Mouse (Mus musculus) hindbrain, embryonic 16.5 days (tissue): ENCODE measurements around the gene Rgs9. TPM values are rescaled to one million over a fixed set of nuclear protein-coding genes. Genes with fewer than 3 reads are reported as not detected.
"Not testable (repeated sequence)": the region's sequence is repeated elsewhere in the genome, so short reads cannot be mapped to it uniquely, and the experiment has no call there.

Experiments
- ATAC-seq: fragments of 200-750 bp; cut with Nextera tagmentation; 2 replicates; pipeline ENCODE4 v1.8.0; 2017; ENCODE audit warnings: moderate TSS enrichment, moderate library complexity
- H3K27ac ChIP-seq: fragments of 300-500 bp; sonication (generic); 2 replicates; pipeline ENCODE4 v1.5.1; 2014; ENCODE audit warnings: low read depth, mild to moderate bottlenecking, control low read depth, low read length, moderate library complexity
- H3K27me3 ChIP-seq: fragments of 300-500 bp; sonication (generic); replicated peaks from 2 replicates; pipeline ENCODE4 v1.6.1; 2014; ENCODE audit warnings: low read length; ENCODE audit not compliant: control insufficient read depth, insufficient read depth
- H3K36me3 ChIP-seq: fragments of 300-500 bp; sonication (generic); 2 replicates; pipeline ENCODE4 v1.6.1; 2014; ENCODE audit warnings: mild to moderate bottlenecking, low read length, moderate library complexity, mixed read lengths; ENCODE audit not compliant: control insufficient read depth, insufficient read depth
- H3K4me1 ChIP-seq: fragments of 300-500 bp; sonication (generic); 2 replicates; pipeline ENCODE4 v1.6.1; 2014; ENCODE audit warnings: low read depth, low read length; ENCODE audit not compliant: control insufficient read depth, insufficient read depth
- H3K4me2 ChIP-seq: fragments of 300-500 bp; sonication (generic); 2 replicates; pipeline ENCODE4 v1.6.1; 2014; ENCODE audit warnings: mild to moderate bottlenecking, low read length, control low read depth, moderate library complexity
- H3K4me3 ChIP-seq: fragments of 300-500 bp; sonication (generic); 2 replicates; pipeline ENCODE4 v1.5.1; 2014; ENCODE audit warnings: mild to moderate bottlenecking, low read length, control low read depth, moderate library complexity
- H3K9ac ChIP-seq: fragments of 300-500 bp; sonication (generic); 2 replicates; pipeline ENCODE4 v1.6.1; 2014; ENCODE audit warnings: low read depth, mild to moderate bottlenecking, control low read depth, low read length, moderate library complexity
- H3K9me3 ChIP-seq: fragments of 300-500 bp; sonication (generic); 2 replicates; pipeline ENCODE4 v1.6.1; 2014; ENCODE audit warnings: mild to moderate bottlenecking, low read length, moderate library complexity; ENCODE audit not compliant: control insufficient read depth
- WGBS: fragments of 180-500 bp; shearing (Covaris S2); extraction: QIAGEN DNeasy Blood & Tissue Kit; methylation state at CpG from one replicate; pipeline ENCODE4 v1.1.7; 2014; 5-methylcytosine and 5-hydroxymethylcytosine counted together
- polyA plus RNA-seq: library from polyadenylated mRNA; unstranded; fragments of >200 nt; fragmentation: Nextera tagmentation; extraction: Ambion mirVana; gene quantifications from 2 replicates; pipeline ENCODE4 v1.2.1, GENCODE M21; 2015

Gene Rgs9
- polyA plus RNA-seq, 1 experiment from 2014 or later, result 15.6 TPM

DNA sequence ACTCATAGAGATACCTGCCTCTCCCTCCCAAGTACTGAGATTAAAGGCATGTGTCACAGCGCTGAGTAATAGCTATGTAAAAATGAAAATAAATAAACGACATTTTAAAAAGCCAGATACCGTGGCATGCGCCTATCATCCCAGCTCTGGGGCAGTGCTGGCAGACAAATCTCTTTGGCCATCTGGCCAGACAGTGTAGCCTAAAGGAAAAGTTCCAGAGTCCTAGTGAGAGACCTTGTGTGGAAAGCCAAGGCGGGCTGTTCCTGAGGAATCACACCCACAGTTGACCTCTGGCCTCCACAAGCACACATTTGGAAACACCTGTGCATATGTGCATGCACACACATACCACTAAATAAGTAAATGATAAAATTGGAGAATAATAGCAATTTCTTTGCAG is 22.0 kb upstream of the Rgs9 start:
- no peak overlapping the region for H3K9ac ChIP-seq
- 72% methylated on average over 5 of the region's 5 CpGs for WGBS
- H3K4me3 ChIP-seq, result no peak overlapping the region
- no peaks in the 10 kb centered on the region for H3K9me3 ChIP-seq
- H3K36me3 ChIP-seq, result no peaks in the 10 kb centered on the region
- H3K4me2 ChIP-seq, result no peak overlapping the region
- H3K4me1 ChIP-seq, result peaks cover 10% of the 10 kb centered on the region
- ATAC-seq, result peak; percentile 67
- peak overlapping the region; percentile 77 for H3K27ac ChIP-seq
- H3K27me3 ChIP-seq, result no peaks in the 10 kb centered on the region

- Histone ChIP-seq H3K36me3 (no peaks in the 10 kb centered on the region), H3K9me3 (no peaks in the 10 kb centered on the region), H3K4me3 (no peak overlapping the region), H3K4me2 (no peak overlapping the region), H3K4me1 (peaks cover 10% of the 10 kb centered on the region), H3K27me3 (no peaks in the 10 kb centered on the region), H3K27ac (peak overlapping the region; percentile 77; the same call in 1 of the 2 replicates), H3K9ac (no peak overlapping the region)
- WGBS, result 88% methylated on average over 4 of the region's 4 CpGs
- no peak for ATAC-seq
Observed at GRCm38 (mm10) chr11:109319471-109319870, 21.5 kb upstream of the Rgs9 start.

- peaks cover 13% of the 10 kb centered on the region for H3K4me1 ChIP-seq
- no peak overlapping the region for H3K9ac ChIP-seq
- H3K36me3 ChIP-seq, result no peaks in the 10 kb centered on the region
- H3K4me2 ChIP-seq, result no peak overlapping the region
- no peak for ATAC-seq
- no peaks in the 10 kb centered on the region for H3K9me3 ChIP-seq
- no peak overlapping the region for H3K27ac ChIP-seq
- no peak overlapping the region for H3K4me3 ChIP-seq
- H3K27me3 ChIP-seq, result no peaks in the 10 kb centered on the region; the same call in 1 of the 2 replicates
- WGBS, result 42% methylated on average over 4 of the region's 4 CpGs
Observed at GRCm38 (mm10) chr11:109316921-109317320, 19.0 kb upstream of the Rgs9 start.

DNA sequence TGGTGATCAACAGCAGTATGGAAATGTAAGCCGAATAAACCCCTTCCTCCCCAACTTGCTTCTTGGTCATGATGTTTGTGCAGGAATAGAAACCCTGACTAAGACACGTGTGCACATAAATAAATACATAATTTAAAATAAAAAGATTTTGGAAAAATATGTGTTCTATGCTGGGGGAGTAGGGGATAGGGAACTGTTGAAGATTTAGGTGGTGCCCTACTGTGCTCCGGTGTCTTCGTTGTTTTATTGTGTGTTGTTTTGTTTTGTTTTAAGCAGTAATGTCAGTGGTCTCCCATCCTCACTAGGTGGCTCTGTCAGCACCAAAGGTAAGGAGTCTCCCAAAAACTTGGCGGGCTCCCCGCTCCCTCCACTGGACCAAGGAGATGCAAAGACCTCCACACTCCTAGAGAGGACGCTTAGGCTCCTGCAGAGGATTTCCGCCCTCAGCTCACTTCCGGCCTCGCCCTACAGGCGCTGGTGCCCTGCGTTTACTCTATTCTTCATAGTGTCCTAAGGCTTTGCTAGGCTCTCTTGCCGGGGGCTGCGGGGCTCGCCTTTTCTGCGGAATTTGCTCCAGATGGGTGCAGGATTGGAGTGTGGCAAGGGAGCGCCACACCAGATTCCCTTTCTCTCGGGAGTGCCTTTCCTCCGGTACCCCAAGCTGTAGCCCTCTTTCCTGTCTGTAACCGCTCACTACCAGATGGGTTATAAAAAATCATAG is 14.1 kb upstream of the Rgs9 start:
- 13% methylated on average over 20 of the region's 20 CpGs for WGBS
- Histone ChIP-seq H3K9me3 (no peaks in the 10 kb centered on the region), H3K27me3 (no peaks in the 10 kb centered on the region; the same call in 1 of the 2 replicates), H3K27ac (peak overlapping the region; percentile 81), H3K9ac (peak overlapping the region; percentile 94), H3K4me2 (peak overlapping the region; percentile 77), H3K4me1 (peaks cover 3% of the 10 kb centered on the region; the same call in 1 of the 2 replicates), H3K36me3 (no peaks in the 10 kb centered on the region), H3K4me3 (peak overlapping the region; percentile 69)
- ATAC-seq, result peak; percentile 98

- no peaks in the 10 kb centered on the region for H3K36me3 ChIP-seq
- H3K27me3 ChIP-seq, result no peaks in the 10 kb centered on the region
- no peak for ATAC-seq
- H3K4me1 ChIP-seq, result no peaks in the 10 kb centered on the region
- H3K27ac ChIP-seq, result no peak overlapping the region
- no peaks in the 10 kb centered on the region for H3K9me3 ChIP-seq
- WGBS, result 66% methylated on average over 5 of the region's 5 CpGs
- no peak overlapping the region for H3K9ac ChIP-seq
- no peak overlapping the region for H3K4me3 ChIP-seq
- no peak overlapping the region for H3K4me2 ChIP-seq
Observed at GRCm38 (mm10) chr11:109305680-109306079, 7.8 kb upstream of the Rgs9 start.

DNA sequence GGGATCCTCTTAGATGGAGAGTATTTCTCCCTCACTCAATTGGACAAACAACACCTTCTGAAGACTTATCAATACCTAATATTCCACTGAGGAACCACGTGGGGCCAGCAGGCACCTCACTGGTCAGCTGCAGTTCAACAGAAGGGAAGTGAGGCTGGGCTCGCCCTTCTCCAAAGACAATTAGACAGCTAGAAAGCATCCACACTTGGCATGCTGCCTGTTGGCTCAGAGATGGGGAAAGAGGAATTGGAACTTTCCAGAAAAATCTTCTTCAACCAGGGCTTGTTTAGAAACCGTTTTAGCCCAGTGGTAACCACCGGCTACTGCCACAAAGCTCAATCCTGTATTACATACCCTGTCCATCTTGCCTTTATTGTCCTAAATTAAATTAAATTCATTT is 4.4 kb upstream of the Rgs9 start:
- H3K4me3 ChIP-seq, result no peak overlapping the region
- WGBS, result 64% methylated on average over 4 of the region's 4 CpGs

GRCm38 (mm10) chr11:109297031-109297430 is 898 bp downstream of the Rgs9 start:
- Histone ChIP-seq H3K9ac (peak overlapping the region; percentile 71), H3K36me3 (no peaks in the 10 kb centered on the region), H3K27ac (no peak overlapping the region), H3K4me3 (peak overlapping the region; percentile 59), H3K27me3 (no peaks in the 10 kb centered on the region), H3K4me1 (peaks cover 14% of the 10 kb centered on the region), H3K4me2 (peak overlapping the region; percentile 66), H3K9me3 (no peaks in the 10 kb centered on the region)
- ATAC-seq, result no peak
- WGBS, result 78% methylated on average over 7 of the region's 7 CpGs

More for the DNA sequence above, 4.4 kb upstream of the Rgs9 start:
- Histone ChIP-seq H3K27me3 (no peaks in the 10 kb centered on the region), H3K27ac (no peak overlapping the region), H3K4me2 (no peak overlapping the region), H3K36me3 (no peaks in the 10 kb centered on the region), H3K9me3 (no peaks in the 10 kb centered on the region), H3K9ac (no peak overlapping the region), H3K4me1 (peaks cover 1% of the 10 kb centered on the region)
- no peak for ATAC-seq

- Histone ChIP-seq H3K9me3 (no peaks in the 10 kb centered on the region), H3K4me1 (peaks cover 9% of the 10 kb centered on the region), H3K36me3 (no peaks in the 10 kb centered on the region), H3K27me3 (no peaks in the 10 kb centered on the region), H3K27ac (no peak overlapping the region), H3K4me2 (no peak overlapping the region), H3K9ac (no peak overlapping the region), H3K4me3 (no peak overlapping the region)
- no peak for ATAC-seq
- WGBS, result 75% methylated on average over 3 of the region's 3 CpGs
Observed at GRCm38 (mm10) chr11:109292056-109292455, 5.9 kb downstream of the Rgs9 start.

DNA sequence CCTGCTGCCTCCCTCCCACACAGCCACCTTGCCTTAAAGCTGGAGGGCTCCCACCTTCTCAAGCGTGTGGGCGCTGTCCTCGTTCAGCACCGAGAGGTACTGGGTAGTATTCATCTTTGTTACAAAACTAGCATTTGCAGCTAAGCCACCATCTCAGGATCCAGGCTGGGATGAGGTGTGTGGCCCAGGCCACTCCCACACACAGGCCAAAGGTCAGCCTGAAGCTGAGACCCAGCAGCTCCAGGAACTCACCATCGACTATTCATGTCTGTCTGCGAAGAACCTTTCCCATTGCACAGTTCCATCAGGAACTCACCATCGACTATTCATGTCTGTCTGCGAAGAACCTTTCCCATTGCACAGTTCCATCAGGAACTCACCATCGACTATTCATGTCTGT is 8.6 kb downstream of the Rgs9 start:
- H3K36me3 ChIP-seq, H3K27me3 ChIP-seq, H3K9ac ChIP-seq, H3K27ac ChIP-seq, H3K4me1 ChIP-seq, H3K4me2 ChIP-seq, ATAC-seq, H3K9me3 ChIP-seq, H3K4me3 ChIP-seq: not testable (repeated sequence)
- 95% methylated on average over 9 of the region's 9 CpGs for WGBS
